Mouse (Mus musculus) Patski (cell line): Measurements from ENCODE around the gene Kcnk4. TPM values are rescaled to one million over a fixed set of nuclear protein-coding genes. Genes with fewer than 3 reads are reported as not detected.

Source experiments
- ATAC-seq: fragments of 100-300 bp; one replicate; pipeline ENCODE4 v1.8.0; 2021
- CTCF ChIA-PET: fragments of 350-600 bp; sonication (Branson Sonifier 250); formaldehyde crosslinking; loops from one replicate; lab custom pipeline; 2022; ENCODE audit warnings: inconsistent platforms; lab: Charles Lee
- POLR2A ChIA-PET: fragments of 350-600 bp; sonication (Branson Sonifier 250); formaldehyde crosslinking; loops from one replicate; lab custom pipeline; 2022; ENCODE audit warnings: antibody characterized with exemption, inconsistent platforms; lab: Charles Lee
- DNase-seq: peaks from one replicate; pipeline ENCODE4 v3.0.0-alpha.2; 2011; ENCODE audit warnings: low read depth, low spot score
- H3K27me3 ChIP-seq: fragments of 371-371 bp; one replicate; pipeline ENCODE4 v1.5.1; 2021
- CTCF ChIP-seq: fragments of 100-300 bp; IDR thresholded peaks from one replicate; pipeline ENCODE4 v1.5.1; 2021
- in situ Hi-C: fragments of 300-500 bp; cut with MboI; formaldehyde crosslinking; loops from 3 replicates; pipeline ENCODE4 v1.11.1; 2018; ENCODE audit warnings: low pct_unique_long_range_greater_than_20kb, mixed read lengths
- polyA plus RNA-seq: library from polyadenylated mRNA; unstranded; gene quantifications from one replicate; pipeline ENCODE4 v1.2.3, GENCODE M21; 2021

Gene Kcnk4
- polyA plus RNA-seq, 1 experiment from 2014 or later, result 7.6 TPM

- in situ Hi-C loops, result no loop called here
- ATAC-seq (no peak), DNase-seq (no peak)
- POLR2A ChIA-PET, result interaction anchor here (0.9 to 3.7 kb wide), 4 partner anchors 12 to 26 kb away, joined by 3 to 20 read pairs (median 6); partner anchors contain the start of genes Bad and Gpr137
- no peaks in the 10 kb centered on the region for H3K27me3 ChIP-seq
- TF ChIP-seq CTCF, result no peak
- CTCF ChIA-PET, result interaction anchor here (1.1 to 3.6 kb wide), 5 partner anchors 10 to 45 kb away, joined by 6 to 21 read pairs (median 11); partner anchors contain the start of gene Fkbp2
These were observed 35.0 kb upstream of the Kcnk4 start for GRCm38 (mm10) chr19:6969291-6969664.

GRCm38 (mm10) chr19:6968491-6969271, 34.4 kb upstream of the Kcnk4 start:
- ChIA-PET CTCF (interaction anchor here (0.9 to 3.6 kb wide), 3 partner anchors 11 to 17 kb away, joined by 3 to 21 read pairs (median 10); no protein-coding TSS in a partner anchor), POLR2A (interaction anchor here (0.9 to 3.7 kb wide), 5 partner anchors 12 to 26 kb away, joined by 3 to 20 read pairs (median 6); partner anchors contain the start of genes Bad and Gpr137)
- H3K27me3 ChIP-seq, result no peaks in the 10 kb centered on the region
- no peak for TF ChIP-seq CTCF
- ATAC-seq (no peak), DNase-seq (no peak)
- in situ Hi-C loops, result no loop called here

GRCm38 (mm10) chr19:6956461-6956860, 22.1 kb upstream of the Kcnk4 start:
- DNase-seq (no peak), ATAC-seq (no peak)
- no peak for TF ChIP-seq CTCF
- in situ Hi-C loops, result no loop called here
- ChIA-PET POLR2A (interaction anchor here (1.2 to 1.3 kb wide), 2 partner anchors 14 to 15 kb away, joined by 3 to 4 read pairs; partner anchors contain the start of genes Bad and Gpr137), CTCF (no interaction called here)
- H3K27me3 ChIP-seq, result no peaks in the 10 kb centered on the region

GRCm38 (mm10) chr19:6955424-6955823, 21.1 kb upstream of the Kcnk4 start:
- no peaks in the 10 kb centered on the region for H3K27me3 ChIP-seq
- no peak for DNase-seq
- ATAC-seq, result no peak
- ChIA-PET POLR2A (interaction anchor here (1.3 kb wide), 2 partner anchors 14 to 20 kb away, joined by 3 to 4 read pairs; partner anchors contain the start of genes Bad and Gpr137), CTCF (interaction anchor here (1.4 to 2.0 kb wide), 4 partner anchors 12 to 24 kb away, joined by 4 to 5 read pairs (median 5); partner anchors contain the start of genes Bad, Gpr137, Plcb3 and Ppp1r14b)
- in situ Hi-C loops, result no loop called here
- no peak for TF ChIP-seq CTCF

- CTCF ChIA-PET, result interaction anchor here (1.2 to 2.0 kb wide), 4 partner anchors 13 to 26 kb away, joined by 4 to 10 read pairs (median 5); partner anchors contain the start of genes Bad and Gpr137
- DNase-seq, result no peak
- no peak for ATAC-seq
- POLR2A ChIA-PET, result interaction anchor here (2.6 to 5.0 kb wide), 3 partner anchors 9 to 22 kb away, joined by 12 to 75 read pairs (median 44); partner anchors contain the start of genes Bad, Gpr137, Plcb3 and Ppp1r14b
- in situ Hi-C loops, result no loop called here
- no peaks in the 10 kb centered on the region for H3K27me3 ChIP-seq
- no peak for TF ChIP-seq CTCF
These were observed 19.7 kb upstream of the Kcnk4 start for GRCm38 (mm10) chr19:6954046-6954445.

GRCm38 (mm10) chr19:6952712-6953037, 18.4 kb upstream of the Kcnk4 start:
- DNase-seq (no peak), ATAC-seq (no peak)
- H3K27me3 ChIP-seq, result no peaks in the 10 kb centered on the region
- in situ Hi-C loops, result no loop called here
- no peak for TF ChIP-seq CTCF
- ChIA-PET CTCF (interaction anchor here (0.9 to 3.5 kb wide), 8 partner anchors 10 to 27 kb away, joined by 3 to 21 read pairs (median 8); partner anchors contain the start of genes Bad, Gpr137 and Plcb3), POLR2A (interaction anchor here (1.0 to 5.0 kb wide), 8 partner anchors 10 to 39 kb away, joined by 4 to 75 read pairs (median 9); partner anchors contain the start of genes Bad, Dnajc4, Esrra and Gpr137)

- TF ChIP-seq CTCF, result no peak
- CTCF ChIA-PET, result interaction anchor here (0.9 to 3.5 kb wide), 8 partner anchors 10 to 33 kb away, joined by 3 to 21 read pairs (median 8); partner anchors contain the start of genes Bad, Gpr137 and Plcb3
- POLR2A ChIA-PET, result interaction anchor here (1.0 to 5.0 kb wide), 10 partner anchors 7 to 40 kb away, joined by 4 to 75 read pairs (median 6); partner anchors contain the start of genes Bad, Dnajc4, Esrra and Gpr137
- in situ Hi-C loops, result no loop called here
- no peaks in the 10 kb centered on the region for H3K27me3 ChIP-seq
- DNase-seq (no peak), ATAC-seq (peak; percentile 23)
These were observed 17.8 kb upstream of the Kcnk4 start for GRCm38 (mm10) chr19:6951994-6952711.

GRCm38 (mm10) chr19:6951381-6951968, 17.2 kb upstream of the Kcnk4 start:
- ATAC-seq, result peak; percentile 55
- TF ChIP-seq CTCF, result no peak
- no peaks in the 10 kb centered on the region for H3K27me3 ChIP-seq
- DNase-seq, result no peak
- ChIA-PET POLR2A (interaction anchor here (1.0 to 5.0 kb wide), 13 partner anchors 8 to 43 kb away, joined by 3 to 75 read pairs (median 6); partner anchors contain the start of genes Bad, Catsperz, Dnajc4 and Esrra), CTCF (interaction anchor here (0.9 to 3.5 kb wide), 9 partner anchors 10 to 33 kb away, joined by 3 to 21 read pairs (median 7); partner anchors contain the start of genes Bad, Gpr137 and Plcb3)
- in situ Hi-C loops, result no loop called here

GRCm38 (mm10) chr19:6950613-6951153, 16.4 kb upstream of the Kcnk4 start:
- ChIA-PET CTCF (interaction anchor here (0.9 to 3.5 kb wide), 8 partner anchors 9 to 32 kb away, joined by 3 to 21 read pairs (median 4); partner anchors contain the start of genes Bad and Gpr137), POLR2A (interaction anchor here (0.7 to 5.0 kb wide), 11 partner anchors 9 to 43 kb away, joined by 3 to 75 read pairs (median 6); partner anchors contain the start of genes Bad, Catsperz, Gpr137 and Plcb3)
- in situ Hi-C loops, result no loop called here
- ATAC-seq (peak; percentile 22), DNase-seq (no peak)
- no peak for TF ChIP-seq CTCF
- H3K27me3 ChIP-seq, result no peaks in the 10 kb centered on the region
